Mouse (Mus musculus): ENCODE measurements at regions not wholly inside any gene's neighbourhood (a gene's known extent, or its start where the extent isn't known, plus 50 kb on each side); places are given as distances from the start of the nearest gene placed in this dataset.

DNA sequence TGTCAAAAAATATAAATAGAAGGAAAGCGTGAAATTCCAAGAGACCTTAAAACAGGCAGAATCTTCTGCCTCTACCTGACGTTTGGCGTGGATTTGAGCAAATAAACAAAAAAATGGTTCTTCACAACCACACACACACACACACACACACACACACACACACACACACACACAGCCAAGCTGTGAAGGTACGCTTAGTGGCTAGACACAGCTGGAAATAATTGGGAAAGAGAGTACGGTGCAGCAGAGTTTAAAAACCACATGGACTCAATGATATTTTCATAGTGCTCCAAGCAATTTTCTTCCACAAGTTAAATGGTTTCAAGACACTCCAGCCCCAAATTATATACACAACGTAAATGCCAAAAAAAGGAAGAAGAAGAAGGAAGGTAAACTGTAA lies 600.4 kb downstream of the Kcnj2 start:
- no peak for ATAC-seq (ENCODE audit: extremely low read depth, insufficient number of reproducible peaks, low FRiP score, low TSS enrichment)
- no peaks in the 10 kb centered on the region for H3K4me1 ChIP-seq
- no peak overlapping the region for H3K4me3 ChIP-seq
- H3K27ac ChIP-seq (replicated peaks) = no peak overlapping the region
- 69% methylated on average over 6 of the region's 6 CpGs for WGBS
- H3K36me3 ChIP-seq = no peaks in the 10 kb centered on the region
- no peak overlapping the region for H3K4me2 ChIP-seq
- H3K27me3 ChIP-seq (replicated peaks) = no peaks in the 10 kb centered on the region
- no peaks in the 10 kb centered on the region for H3K9me3 ChIP-seq
- H3K9ac ChIP-seq = no peak overlapping the region

- no peak overlapping the region for H3K27ac ChIP-seq (replicated peaks)
- no peak for ATAC-seq (ENCODE audit: extremely low read depth, insufficient number of reproducible peaks, low FRiP score, low TSS enrichment)
- no peaks in the 10 kb centered on the region for H3K27me3 ChIP-seq (replicated peaks)
- no peaks in the 10 kb centered on the region for H3K9me3 ChIP-seq
- WGBS = 52% methylated on average over 2 of the region's 2 CpGs
- H3K4me2 ChIP-seq = no peak overlapping the region
- no peak overlapping the region for H3K9ac ChIP-seq
- no peak overlapping the region for H3K4me3 ChIP-seq
- no peaks in the 10 kb centered on the region for H3K4me1 ChIP-seq
- H3K36me3 ChIP-seq = no peaks in the 10 kb centered on the region
These were observed 605.9 kb downstream of the Kcnj2 start for GRCm38 (mm10) chr11:111671865-111672264.

- Histone ChIP-seq H3K4me1 (no peaks in the 10 kb centered on the region), H3K27me3 (replicated peaks) (no peaks in the 10 kb centered on the region), H3K36me3 (no peaks in the 10 kb centered on the region), H3K9ac (no peak overlapping the region), H3K4me2 (no peak overlapping the region), H3K4me3 (no peak overlapping the region), H3K9me3 (no peaks in the 10 kb centered on the region), H3K27ac (replicated peaks) (no peak overlapping the region)
- ATAC-seq (ENCODE audit: extremely low read depth, insufficient number of reproducible peaks, low FRiP score, low TSS enrichment) = no peak
- 24% methylated on average over 1 of the region's 1 CpGs for WGBS
These were observed 609.7 kb downstream of the Kcnj2 start for GRCm38 (mm10) chr11:111675673-111676072.

DNA sequence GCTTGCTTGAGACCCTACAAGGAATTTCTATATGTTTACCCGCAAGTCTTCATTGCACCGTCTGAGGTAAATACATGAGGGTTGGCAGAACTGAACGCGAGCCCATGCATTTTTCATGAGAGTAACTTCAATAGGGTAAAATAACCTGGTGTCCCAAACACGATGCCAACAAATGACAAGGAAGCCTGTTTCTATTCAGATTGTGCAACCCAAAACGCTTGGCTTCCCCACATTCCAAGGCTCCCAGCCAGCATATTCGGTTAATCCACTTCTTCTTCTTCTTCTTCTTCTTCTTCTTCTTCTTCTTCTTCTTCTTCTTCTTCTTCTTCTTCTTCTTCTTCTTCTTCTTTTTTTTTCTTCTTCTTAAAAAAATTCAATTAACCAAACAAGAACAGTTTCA lies 616.4 kb downstream of the Kcnj2 start:
- Histone ChIP-seq H3K27ac (replicated peaks) (no peak overlapping the region), H3K27me3 (replicated peaks) (no peaks in the 10 kb centered on the region), H3K9me3 (no peaks in the 10 kb centered on the region), H3K4me1 (no peaks in the 10 kb centered on the region), H3K9ac (no peak overlapping the region), H3K4me2 (no peak overlapping the region), H3K36me3 (no peaks in the 10 kb centered on the region), H3K4me3 (no peak overlapping the region)
- no peak for ATAC-seq (ENCODE audit: extremely low read depth, insufficient number of reproducible peaks, low FRiP score, low TSS enrichment)
- WGBS = 75% methylated on average over 7 of the region's 7 CpGs

DNA sequence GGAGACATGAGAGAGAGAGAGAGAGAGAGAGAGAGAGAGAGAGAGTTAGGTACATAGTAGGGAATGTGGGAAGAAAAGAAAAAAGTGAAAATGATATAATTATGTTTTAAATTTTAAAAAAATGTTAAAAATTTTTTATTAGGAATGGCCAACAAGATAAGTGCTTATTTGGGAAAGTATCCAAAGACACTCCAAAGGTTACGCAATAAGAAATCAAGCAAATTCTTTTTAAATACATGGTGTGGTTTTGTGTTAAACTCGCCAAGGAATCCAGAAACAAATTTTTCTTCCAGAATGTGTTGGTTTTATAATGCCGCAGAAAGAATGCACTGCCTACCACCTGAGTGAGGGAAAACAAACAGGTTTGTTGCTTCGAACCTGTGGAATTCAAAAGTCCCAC lies 617.9 kb downstream of the Kcnj2 start:
- no peak for ATAC-seq (ENCODE audit: extremely low read depth, insufficient number of reproducible peaks, low FRiP score, low TSS enrichment)
- H3K9ac ChIP-seq = no peak overlapping the region
- H3K27me3 ChIP-seq (replicated peaks) = no peaks in the 10 kb centered on the region
- peaks cover 4% of the 10 kb centered on the region for H3K4me1 ChIP-seq
- H3K27ac ChIP-seq (replicated peaks) = no peak overlapping the region
- H3K4me2 ChIP-seq = no peak overlapping the region
- WGBS = 79% methylated on average over 4 of the region's 4 CpGs
- no peaks in the 10 kb centered on the region for H3K9me3 ChIP-seq
- no peaks in the 10 kb centered on the region for H3K36me3 ChIP-seq
- no peak overlapping the region for H3K4me3 ChIP-seq

DNA sequence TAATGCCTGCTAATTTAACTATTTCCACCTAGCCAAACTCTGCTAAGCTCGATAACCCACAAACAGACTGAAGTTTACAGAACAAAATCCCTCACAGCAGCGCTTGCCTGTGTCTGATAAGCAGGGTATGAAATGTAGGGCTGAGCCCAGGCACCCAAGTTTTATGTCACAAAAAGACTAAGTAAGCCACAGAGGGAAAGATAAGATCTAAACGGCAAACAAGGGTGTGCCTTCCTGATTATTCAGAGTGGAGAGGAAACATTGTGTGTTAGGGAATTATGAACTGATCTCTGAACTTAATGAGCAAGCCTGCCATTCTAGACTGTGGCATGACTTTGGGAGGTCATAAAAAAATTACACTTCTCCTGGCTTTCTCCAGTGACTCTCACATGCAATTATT lies 621.8 kb downstream of the Kcnj2 start:
- 34% methylated on average over 3 of the region's 3 CpGs for WGBS
- H3K27me3 ChIP-seq (replicated peaks) = no peaks in the 10 kb centered on the region
- no peak overlapping the region for H3K4me2 ChIP-seq
- ATAC-seq (ENCODE audit: extremely low read depth, insufficient number of reproducible peaks, low FRiP score, low TSS enrichment) = no peak
- no peak overlapping the region for H3K9ac ChIP-seq
- peaks cover 4% of the 10 kb centered on the region for H3K4me1 ChIP-seq
- no peak overlapping the region for H3K4me3 ChIP-seq
- H3K9me3 ChIP-seq = no peaks in the 10 kb centered on the region
- H3K27ac ChIP-seq (replicated peaks) = no peak overlapping the region
- H3K36me3 ChIP-seq = no peaks in the 10 kb centered on the region

DNA sequence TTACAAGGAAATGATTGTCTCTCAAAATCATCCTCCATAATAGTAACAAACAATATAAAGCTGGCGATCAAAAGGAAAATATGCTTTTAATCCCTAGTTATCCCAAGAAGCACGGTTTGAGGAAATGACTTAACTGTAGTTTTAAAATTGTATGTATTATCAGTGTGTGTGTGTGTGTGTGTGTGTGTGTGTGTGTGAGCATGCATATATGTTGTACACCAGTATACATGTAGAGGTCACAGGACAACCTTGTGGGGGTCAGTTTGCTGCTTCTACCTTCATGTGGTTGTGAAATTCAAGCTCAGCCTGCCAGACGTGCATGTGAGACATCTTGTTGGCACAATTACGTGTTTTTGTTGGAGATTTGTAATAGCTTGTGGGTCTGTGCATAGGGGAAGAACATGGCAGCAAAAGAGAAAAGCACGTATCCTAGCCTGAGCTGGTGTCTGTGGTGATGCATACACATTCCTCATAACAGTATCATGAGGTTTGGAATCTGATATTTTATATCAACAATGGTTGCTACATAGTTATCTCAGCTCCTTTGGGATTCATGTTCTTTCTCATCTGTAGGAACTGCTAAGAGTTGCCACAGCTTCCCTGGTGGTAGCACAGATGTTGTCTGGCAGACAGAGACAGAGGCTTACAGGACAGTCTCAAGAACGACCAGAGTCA lies 622.4 kb downstream of the Kcnj2 start:
- WGBS = 62% methylated on average over 6 of the region's 6 CpGs
- Histone ChIP-seq H3K9ac (no peak overlapping the region), H3K4me1 (peaks cover 4% of the 10 kb centered on the region), H3K36me3 (no peaks in the 10 kb centered on the region), H3K4me3 (no peak overlapping the region), H3K27me3 (replicated peaks) (no peaks in the 10 kb centered on the region), H3K9me3 (no peaks in the 10 kb centered on the region), H3K27ac (replicated peaks) (no peak overlapping the region), H3K4me2 (no peak overlapping the region)
- no peak for ATAC-seq (ENCODE audit: extremely low read depth, insufficient number of reproducible peaks, low FRiP score, low TSS enrichment)

DNA sequence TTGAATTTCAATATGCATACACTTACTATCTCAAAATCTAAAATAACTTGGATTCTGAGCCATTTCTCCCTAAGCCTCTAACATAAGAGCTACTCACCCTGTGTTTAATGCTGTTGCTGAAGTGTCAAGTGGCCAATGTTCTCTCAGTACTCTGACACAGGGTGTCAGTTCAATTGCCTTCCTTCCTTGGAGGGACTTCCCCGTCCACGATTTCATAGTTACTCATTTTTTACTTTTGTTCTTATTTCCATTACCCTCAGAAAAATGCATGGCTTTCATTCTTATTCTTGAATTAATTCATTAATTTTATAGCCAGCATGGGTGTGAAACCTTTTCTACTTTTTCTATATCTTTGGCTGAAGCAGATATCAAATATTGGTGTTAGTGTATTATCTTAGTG lies 623.9 kb downstream of the Kcnj2 start:
- Histone ChIP-seq H3K27me3 (replicated peaks) (no peaks in the 10 kb centered on the region), H3K4me1 (peaks cover 4% of the 10 kb centered on the region), H3K9ac (no peak overlapping the region), H3K4me3 (no peak overlapping the region), H3K27ac (replicated peaks) (no peak overlapping the region), H3K36me3 (no peaks in the 10 kb centered on the region), H3K4me2 (no peak overlapping the region), H3K9me3 (no peaks in the 10 kb centered on the region)
- WGBS = 60% methylated on average over 2 of the region's 2 CpGs
- ATAC-seq (ENCODE audit: extremely low read depth, insufficient number of reproducible peaks, low FRiP score, low TSS enrichment) = no peak

- Histone ChIP-seq H3K9ac (no peak overlapping the region), H3K36me3 (no peaks in the 10 kb centered on the region), H3K27me3 (replicated peaks) (no peaks in the 10 kb centered on the region), H3K4me3 (no peak overlapping the region), H3K27ac (replicated peaks) (no peak overlapping the region), H3K9me3 (no peaks in the 10 kb centered on the region), H3K4me1 (peaks cover 4% of the 10 kb centered on the region), H3K4me2 (no peak overlapping the region)
- no peak for ATAC-seq (ENCODE audit: extremely low read depth, insufficient number of reproducible peaks, low FRiP score, low TSS enrichment)
- WGBS = 91% methylated on average over 2 of the region's 2 CpGs
These were observed 625.5 kb downstream of the Kcnj2 start for GRCm38 (mm10) chr11:111691512-111691911.

GRCm38 (mm10) chr11:111696668-111697067 lies 630.7 kb downstream of the Kcnj2 start:
- H3K9ac ChIP-seq = no peak overlapping the region
- no peak overlapping the region for H3K4me2 ChIP-seq
- 82% methylated on average over 2 of the region's 2 CpGs for WGBS
- no peaks in the 10 kb centered on the region for H3K9me3 ChIP-seq
- no peak overlapping the region for H3K4me3 ChIP-seq
- H3K36me3 ChIP-seq = no peaks in the 10 kb centered on the region
- H3K27ac ChIP-seq (replicated peaks) = no peak overlapping the region
- no peaks in the 10 kb centered on the region for H3K27me3 ChIP-seq (replicated peaks)
- ATAC-seq (ENCODE audit: extremely low read depth, insufficient number of reproducible peaks, low FRiP score, low TSS enrichment) = no peak
- H3K4me1 ChIP-seq = no peaks in the 10 kb centered on the region

DNA sequence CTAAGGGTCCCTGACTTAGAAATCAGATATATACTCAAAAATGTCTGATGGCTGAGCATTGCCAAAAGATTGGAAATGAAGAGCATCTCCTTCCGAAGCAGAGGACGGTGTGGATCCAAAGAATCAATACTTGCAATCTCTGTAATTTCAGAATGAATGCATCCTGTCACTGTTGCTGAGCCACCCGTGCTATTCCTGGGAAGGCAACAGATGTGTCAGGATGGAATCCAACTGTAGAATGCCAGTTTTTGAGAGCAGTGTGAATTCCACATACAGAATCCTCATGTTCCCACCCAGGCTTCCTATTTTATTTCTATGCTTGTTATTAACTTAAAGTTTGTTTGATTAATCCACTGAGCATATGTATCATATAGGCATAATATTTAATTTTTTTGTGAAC lies 633.9 kb downstream of the Kcnj2 start:
- Histone ChIP-seq H3K27ac (replicated peaks) (no peak overlapping the region), H3K27me3 (replicated peaks) (no peaks in the 10 kb centered on the region), H3K4me1 (no peaks in the 10 kb centered on the region), H3K4me2 (no peak overlapping the region), H3K9me3 (no peaks in the 10 kb centered on the region), H3K4me3 (no peak overlapping the region), H3K36me3 (no peaks in the 10 kb centered on the region), H3K9ac (no peak overlapping the region)
- ATAC-seq (ENCODE audit: extremely low read depth, insufficient number of reproducible peaks, low FRiP score, low TSS enrichment) = no peak
- WGBS = 80% methylated on average over 3 of the region's 3 CpGs

DNA sequence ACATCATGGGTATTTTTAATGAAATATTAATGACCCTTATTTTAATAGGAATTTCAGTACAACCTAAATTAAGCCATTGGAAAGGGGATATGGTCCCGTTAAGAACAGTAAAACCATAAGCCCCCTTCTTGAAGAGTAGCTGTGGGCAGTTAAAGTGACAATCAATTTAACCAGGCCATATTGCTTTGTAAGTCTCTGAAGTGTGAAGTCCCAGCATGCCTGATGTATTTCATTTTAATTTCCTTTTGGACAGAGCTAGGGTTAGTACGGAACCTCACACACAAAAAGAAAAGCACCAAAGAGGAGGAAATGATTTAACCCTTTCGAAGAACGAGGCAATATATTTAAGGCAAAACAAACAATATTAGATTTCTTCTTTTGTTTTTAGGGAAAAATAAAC lies 640.9 kb downstream of the Kcnj2 start:
- Histone ChIP-seq H3K4me3 (no peak overlapping the region), H3K4me1 (no peaks in the 10 kb centered on the region), H3K36me3 (no peaks in the 10 kb centered on the region), H3K27ac (replicated peaks) (no peak overlapping the region), H3K9me3 (no peaks in the 10 kb centered on the region), H3K4me2 (no peak overlapping the region), H3K9ac (no peak overlapping the region), H3K27me3 (replicated peaks) (no peaks in the 10 kb centered on the region)
- 64% methylated on average over 4 of the region's 4 CpGs for WGBS
- ATAC-seq (ENCODE audit: extremely low read depth, insufficient number of reproducible peaks, low FRiP score, low TSS enrichment) = no peak
